Mouse (Mus musculus) spleen, embryonic (tissue): Measurements from ENCODE around the gene Ttll10.

Source experiments
- CTCF ChIA-PET: fragments of 350-600 bp; sonication (Branson Sonifier 250); formaldehyde crosslinking; loops from one replicate; lab custom pipeline; 2022; lab: Charles Lee

Gene Ttll10

DNA sequence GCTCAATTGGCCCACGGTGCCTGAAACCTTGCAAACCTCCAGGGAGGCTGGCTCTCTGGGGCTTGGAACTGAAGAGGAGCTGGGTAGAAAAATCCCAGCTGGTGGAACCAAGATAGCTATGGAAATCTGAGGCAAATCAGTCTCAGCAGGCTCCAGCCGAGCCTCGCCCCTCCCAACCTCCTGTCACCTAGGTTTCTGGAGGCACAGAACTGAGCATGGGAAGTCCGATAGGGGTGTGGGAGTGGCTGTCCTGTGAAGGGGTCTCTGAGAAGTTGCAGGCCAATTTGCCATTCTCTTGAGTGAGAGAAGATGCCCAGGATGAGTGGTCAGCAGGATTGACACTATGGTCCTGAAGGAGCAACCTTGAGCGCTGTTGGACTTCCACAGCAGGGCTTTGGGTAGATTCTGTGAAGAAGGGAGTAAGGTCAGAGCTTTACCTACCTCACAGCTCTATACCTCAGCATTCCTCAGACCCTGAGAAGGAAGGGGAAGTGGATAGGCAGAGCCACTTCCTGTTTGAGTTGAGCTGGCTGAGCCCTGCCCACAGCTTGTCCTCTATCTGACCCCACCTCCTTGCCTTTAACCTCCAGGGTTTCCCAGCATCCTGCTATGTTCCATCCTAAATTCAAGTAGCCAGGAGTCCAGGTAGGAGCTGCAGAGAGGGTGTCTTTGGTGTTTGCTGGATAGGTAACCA is 8.2 kb upstream of the Ttll10 start:
- CTCF ChIA-PET: interaction anchor here (0.7 to 1.0 kb wide), 3 partner anchors 42 to 132 kb away, joined by 3 to 28 read pairs (median 8); no protein-coding TSS in a partner anchor

DNA sequence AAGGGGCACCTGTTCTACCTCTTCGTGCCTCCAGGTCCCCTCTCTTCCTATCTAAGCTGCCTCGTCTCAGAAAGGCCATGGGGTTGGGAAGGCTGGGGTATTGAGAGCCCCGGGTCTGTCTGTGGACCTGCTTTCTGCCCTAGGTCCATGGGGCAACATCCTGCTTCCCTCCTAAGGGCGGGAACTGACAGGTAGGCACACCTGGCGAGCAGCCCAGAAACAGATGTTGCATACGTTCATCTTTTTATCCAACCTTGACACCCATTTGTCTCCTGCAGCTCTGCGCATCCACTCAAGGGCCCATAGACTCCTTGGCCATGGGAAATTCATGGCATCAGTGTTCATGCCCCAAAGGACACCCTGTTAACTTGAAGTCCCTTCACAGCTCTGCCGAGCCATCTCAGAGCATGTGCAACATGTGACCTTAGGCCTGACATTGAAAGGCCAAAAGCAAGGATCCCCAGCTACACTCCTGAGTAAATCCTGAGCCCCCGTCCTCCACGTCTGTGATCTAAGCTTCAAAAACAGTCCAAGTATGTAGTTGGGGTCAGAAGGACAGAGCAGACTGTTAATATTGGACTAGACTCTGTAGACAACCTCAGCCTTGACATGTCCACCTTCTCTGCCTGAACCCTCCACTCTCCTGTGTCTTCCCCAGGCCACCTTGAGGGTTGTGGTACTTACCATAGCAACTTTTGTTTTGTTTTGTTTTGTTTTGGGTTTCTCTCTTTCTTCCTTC is 6.1 kb upstream of the Ttll10 start:
- CTCF ChIA-PET: no interaction called here

DNA sequence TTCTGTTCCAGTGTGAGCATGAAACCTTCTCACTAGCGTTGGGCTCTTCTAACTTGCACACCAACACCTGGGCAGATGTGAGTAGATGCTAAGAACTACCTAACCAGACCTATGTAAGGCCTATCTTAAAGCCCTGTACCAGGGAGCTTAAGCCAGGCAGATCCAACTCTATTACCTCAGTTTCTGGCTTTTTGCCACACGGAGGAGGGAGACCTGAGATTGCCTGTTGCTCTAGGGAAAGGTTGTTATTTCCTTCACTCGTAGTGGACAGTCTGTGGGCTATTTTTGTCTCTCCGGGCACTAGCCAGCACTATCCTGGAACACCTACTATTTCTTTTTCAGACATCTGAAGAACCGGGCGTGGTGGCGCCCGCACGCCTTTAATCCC is 5.3 kb upstream of the Ttll10 start:
- CTCF ChIA-PET: no interaction called here

DNA sequence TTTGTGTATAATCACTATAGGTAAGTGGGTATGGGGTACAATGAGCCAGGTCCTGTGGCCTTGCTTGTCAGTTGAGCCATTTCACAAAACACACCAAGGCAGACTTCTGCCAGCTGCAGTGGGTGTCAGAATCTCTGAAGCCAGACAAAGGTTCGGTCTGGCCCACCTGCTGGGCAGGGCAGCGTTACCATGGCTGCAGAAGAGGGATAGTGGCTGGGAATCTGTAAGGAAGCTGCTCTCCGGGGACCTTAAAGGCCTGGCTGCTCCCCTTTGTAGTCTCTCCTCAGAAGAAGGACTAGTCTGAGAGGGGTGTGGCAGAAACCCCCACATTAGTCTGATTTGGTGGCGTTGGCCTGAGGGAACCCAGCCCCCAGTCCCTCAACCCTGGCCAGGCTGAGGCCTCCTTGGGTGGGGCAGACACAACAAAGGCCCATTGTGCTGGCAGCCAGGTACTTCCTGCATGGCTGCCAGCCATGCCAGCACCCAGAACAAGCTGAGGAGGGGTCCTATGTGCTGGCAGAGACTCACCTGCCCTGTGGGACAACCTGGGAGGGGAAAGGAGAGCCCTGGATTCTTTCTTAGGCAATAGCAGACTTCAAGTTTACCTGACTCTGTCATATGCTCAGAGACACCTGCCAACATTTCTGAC is 4.8 kb upstream of the Ttll10 start:
- CTCF ChIA-PET: no interaction called here

DNA sequence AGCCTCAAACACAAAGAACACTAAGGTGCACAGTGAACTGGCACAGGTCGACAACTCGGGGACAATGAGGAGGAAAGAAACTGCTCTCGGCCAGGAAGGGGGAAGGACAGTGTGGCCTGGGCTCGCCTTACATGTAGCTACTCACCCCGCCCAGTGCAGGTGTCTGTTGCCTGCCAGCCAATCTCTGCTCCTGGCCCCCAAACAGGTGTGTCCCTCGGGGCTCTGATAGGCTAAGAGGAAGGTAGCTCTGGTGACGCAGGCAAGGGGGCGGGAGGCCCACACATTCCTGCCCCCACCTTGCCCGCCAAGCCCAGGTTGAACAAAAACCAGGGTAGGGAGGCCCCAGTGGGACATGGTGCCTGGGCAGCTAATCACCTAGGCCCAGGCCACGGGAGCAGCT is 499 bp upstream of the Ttll10 start:
- CTCF ChIA-PET: no interaction called here

DNA sequence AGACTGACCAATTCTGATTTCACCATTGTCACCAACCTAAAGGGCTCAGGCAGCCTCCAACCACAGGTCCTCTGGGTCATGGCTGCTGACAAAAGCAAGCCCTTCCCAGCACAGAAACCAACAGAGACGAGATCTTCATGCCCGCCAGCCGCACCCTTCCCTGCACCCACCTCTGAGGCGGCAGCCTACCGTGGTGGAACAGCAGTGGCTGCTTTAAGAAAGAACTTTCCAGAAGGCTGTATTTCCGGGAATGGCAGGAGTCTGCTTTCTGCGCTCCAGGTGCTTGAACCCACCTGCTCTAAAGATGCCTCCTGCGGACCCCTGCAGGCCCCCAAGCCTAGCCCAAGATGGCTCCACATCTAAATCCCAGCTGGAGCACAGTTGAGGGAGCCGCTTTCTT is 388 bp downstream of the Ttll10 start:
- CTCF ChIA-PET: no interaction called here

DNA sequence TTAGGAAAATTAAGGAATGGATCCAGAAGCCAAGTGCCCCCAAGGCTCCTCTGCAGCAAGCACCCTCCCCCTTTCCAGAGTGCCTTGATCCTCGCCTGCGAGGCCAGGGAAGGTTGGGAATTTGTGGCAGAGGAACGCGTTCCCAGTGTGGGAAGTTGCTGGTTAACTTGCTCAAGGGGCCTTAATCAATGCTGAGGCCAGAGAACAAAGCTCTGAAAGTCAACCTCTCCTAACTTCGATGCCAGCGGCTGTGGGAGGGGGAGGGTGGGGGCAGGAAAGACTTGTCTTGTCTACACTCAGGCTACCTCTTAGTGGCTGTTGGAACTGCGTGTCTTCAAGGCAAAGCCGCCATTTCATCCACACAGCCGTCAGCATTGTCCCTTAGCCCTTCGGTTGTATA is 1.5 kb downstream of the Ttll10 start:
- CTCF ChIA-PET: no interaction called here

DNA sequence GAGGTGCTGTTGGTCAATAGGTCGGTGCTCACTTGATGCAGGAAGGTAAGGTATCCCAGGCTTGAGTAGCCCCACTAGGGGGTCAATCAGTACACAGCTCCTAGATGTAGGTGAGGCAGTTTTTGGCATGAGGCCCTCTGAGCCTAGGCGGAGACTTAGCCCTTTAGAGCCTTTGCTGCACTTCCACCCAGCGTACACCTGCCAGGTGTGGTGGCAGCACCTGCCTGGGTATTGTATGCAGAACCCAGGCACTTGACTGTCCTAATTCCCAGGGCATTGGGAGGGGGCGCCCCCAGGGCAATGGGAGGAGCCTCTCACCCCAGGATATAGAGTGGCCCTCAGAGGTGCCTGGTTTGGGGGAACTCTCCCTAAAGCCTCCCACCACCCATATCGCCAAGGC is 4.0 kb downstream of the Ttll10 start:
- CTCF ChIA-PET: no interaction called here

DNA sequence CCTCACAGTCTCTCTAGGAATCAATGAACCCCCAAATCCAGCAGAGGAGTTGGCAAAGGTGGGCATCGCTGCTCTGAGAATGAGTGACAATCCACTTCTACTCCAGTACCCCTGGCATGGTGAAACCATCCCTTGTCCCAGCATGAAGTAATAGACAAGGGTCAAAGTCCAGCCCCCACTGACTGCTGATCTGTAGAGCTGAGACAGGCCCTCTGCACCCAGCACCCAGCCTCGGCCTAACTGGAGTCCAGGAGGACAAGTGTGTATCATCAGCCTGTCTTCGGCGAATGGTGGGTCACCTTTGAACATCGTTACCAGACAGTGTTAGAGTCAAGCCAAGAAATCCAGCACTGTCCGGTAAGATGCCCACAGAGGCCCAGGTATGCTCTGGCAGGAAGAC is 4.6 kb downstream of the Ttll10 start:
- CTCF ChIA-PET: interaction anchor here (0.6 kb wide), 1 partner anchor 51 kb away, joined by 3 read pairs; no protein-coding TSS in a partner anchor

DNA sequence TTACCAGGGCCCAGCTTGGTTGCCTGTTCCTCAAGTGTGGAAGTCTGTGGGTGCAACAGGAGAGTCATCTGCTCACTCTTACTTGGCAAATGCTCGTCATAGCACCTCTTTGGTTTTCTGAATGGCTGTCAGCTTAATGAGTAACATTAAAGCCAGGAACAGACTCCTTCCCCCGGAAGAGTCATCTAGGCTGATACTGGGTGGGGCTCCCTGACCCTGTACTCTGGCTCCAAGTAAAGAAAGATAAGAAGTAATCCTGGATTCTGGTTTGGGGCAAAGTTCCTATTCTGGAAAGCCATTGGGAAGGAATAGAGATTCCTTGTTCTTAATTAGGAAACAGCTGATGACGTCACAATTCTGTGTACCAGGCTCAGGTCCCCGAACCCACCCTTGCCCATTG is 5.1 kb downstream of the Ttll10 start:
- CTCF ChIA-PET: interaction anchor here (0.6 kb wide), 1 partner anchor 52 kb away, joined by 3 read pairs; no protein-coding TSS in a partner anchor

DNA sequence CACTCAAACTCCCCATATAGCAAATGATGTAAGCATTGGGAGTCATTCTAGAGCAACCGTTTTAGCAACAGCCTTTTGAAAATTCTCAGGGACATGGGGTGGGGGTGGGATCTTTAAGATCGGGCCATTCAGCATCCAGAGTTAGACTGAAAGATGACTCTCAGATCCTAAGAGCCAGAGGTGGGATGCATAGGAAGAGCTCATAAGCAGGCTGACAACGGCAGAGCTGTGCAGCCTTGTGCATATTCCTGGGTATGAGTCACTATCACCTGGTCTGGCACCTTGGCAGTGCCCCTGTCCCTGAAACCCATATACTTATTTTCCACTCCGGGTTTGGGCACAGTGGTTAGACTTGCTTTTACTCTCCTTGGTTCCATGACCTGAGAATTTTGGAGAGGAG is 6.1 kb downstream of the Ttll10 start:
- CTCF ChIA-PET: no interaction called here

DNA sequence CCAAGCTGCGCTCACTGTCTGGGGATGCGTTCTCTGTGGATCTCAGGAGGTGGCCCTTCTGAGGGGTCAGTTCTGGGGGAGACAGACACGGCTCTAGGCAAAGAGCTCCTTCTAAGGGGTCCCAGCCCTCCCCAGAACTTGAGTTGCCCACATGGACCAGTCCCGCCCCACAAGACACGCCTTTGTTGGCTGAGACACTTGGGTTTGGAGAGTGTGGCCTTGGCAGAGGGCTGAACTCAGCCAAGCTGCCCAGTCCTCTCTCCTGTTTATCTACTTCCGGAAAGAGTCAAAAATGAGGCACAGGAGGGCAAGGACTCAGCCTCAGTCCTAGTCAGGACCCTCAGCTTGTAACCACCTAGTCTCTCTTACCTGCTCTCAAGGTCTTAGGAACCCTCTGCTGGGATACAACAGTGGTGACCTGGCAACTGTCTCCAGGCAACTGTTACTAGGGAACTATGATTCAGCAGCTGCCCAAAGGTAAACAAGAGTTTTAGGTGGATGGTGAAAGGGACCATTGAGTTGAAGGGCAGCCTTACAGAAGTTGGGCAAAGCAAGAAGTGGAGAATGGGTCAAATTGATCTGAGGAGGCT is 8.7 kb downstream of the Ttll10 start:
- CTCF ChIA-PET: no interaction called here

DNA sequence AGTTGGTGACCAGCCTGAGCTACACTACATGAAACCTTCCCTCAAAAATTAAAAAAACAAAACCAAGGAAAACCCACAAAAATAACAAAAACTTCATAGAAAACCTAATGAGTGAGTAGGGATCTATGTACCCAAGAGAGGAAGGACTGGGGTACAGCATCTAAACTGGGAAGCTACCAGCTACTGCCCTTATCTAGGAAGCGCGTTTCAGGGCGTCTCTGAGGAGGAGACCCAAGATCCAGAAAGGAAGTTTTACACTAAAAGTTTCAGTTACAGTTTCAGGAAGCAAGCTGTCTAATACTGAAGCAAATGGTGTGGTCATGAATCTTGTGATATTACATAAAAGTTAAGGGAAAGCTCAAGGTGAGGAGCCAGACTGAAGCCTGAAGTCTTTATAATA is 9.4 kb downstream of the Ttll10 start:
- CTCF ChIA-PET: no interaction called here

DNA sequence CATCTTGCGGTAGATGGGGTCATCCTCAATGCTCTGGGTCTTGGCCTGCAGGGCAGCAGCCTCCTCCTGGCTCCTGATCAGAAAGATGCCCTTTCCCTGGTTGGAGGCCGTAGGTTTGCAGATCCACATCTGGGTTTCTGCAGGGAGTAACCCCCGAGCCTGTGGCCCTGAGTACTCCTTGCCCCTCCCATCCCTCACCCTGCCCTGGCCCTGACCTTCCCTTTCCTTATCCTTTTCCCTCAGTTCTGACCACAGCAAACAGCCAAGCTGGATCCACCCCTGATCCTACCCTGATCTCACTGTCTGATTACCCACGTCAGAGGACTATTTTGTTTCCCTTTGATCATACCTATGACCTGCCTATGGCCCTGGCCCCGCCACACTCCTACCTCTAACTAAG is 14.5 kb downstream of the Ttll10 start:
- CTCF ChIA-PET: no interaction called here

DNA sequence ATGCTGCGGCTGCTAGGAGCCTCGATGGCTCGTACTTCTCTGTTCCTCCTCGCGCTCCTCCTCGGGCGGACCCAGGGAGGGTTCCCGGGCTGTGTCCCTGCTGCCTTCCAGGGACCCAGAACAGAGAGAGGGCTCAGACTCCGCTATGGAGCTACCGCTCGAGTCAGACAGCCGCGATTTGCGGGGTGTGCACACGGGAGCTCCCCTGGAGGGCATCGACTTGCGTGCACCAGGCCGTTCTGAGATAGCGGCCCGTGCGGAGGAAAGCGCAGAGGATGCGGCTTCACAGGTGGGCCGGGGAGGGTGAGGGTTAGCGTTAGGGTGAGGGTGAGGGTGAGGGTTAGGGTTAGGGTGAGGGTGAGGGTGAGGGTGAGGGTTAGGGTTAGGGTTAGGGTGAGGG is 24.3 kb downstream of the Ttll10 start:
- CTCF ChIA-PET: interaction anchor here (0.9 kb wide), 1 partner anchor 37 kb away, joined by 3 read pairs; no protein-coding TSS in a partner anchor

DNA sequence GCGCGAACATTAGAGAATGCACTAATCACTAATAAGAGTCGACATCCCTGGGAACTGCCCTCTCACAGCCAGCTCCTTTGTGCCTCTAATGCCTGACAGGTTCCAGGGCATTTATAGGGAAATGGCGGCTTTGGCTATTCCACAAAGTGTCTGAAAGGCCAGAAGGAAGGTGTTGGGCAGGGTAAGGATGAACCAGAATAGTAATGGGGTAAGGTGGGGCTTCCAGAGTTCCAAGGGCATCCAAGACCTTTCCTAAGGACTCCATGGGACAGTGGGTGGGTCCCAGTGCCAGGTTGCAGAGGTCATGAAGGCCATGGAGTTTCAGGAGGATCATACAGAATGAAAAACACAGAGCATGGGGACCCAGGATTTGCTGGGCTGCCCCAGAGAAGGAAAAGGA is 24.9 kb downstream of the Ttll10 start:
- CTCF ChIA-PET: no interaction called here

DNA sequence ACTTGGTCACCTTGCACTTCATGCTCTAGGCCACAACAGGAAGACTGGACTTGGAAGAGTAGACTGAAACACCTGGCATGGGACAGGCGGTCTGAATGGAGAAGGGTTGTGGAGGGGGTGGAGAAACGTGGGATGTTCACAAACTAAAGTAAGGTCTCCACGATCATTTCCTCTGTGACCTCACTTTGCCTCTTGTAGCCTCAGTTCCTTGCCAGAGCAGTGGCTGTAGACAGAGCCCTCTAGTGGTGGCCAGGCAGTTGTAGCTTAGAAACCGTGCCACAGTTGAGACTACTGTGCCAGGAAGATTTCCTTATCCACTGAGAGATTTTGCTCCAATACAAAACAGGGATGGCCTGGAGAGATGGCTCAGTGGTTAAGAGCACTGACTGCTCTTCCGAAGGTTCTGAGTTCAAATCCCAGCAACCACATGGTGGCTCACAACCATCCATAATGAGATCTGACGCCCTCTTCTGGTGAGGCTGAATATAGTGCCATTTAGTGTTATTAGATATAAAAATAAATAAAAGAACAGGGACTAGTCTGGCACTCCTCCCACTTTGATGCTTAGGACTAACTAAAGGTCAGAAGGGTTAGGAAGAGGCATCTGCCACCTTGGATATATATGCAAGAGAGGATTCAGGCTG is 25.6 kb downstream of the Ttll10 start:
- CTCF ChIA-PET: no interaction called here

DNA sequence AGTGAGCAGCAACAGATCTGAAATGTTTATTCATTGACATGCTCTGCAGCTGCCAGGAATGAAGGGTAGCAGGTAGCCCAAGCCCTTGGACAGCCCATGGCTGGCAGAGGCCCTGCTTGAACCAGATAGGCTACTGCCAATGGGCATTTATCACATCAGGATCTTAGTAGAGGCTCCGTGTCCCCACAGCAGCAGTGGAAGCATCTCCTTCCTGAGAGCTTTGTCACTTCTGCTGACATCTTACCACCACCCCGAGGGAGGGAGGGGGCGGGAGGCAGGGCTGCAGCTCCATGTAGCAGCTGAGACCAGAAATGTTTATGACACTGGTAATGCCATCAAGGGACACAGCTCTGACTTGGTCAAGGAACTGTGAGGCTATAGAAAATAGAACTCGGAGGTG is 26.4 kb downstream of the Ttll10 start:
- CTCF ChIA-PET: interaction anchor here (0.5 kb wide), 1 partner anchor 78 kb away, joined by 3 read pairs; no protein-coding TSS in a partner anchor

DNA sequence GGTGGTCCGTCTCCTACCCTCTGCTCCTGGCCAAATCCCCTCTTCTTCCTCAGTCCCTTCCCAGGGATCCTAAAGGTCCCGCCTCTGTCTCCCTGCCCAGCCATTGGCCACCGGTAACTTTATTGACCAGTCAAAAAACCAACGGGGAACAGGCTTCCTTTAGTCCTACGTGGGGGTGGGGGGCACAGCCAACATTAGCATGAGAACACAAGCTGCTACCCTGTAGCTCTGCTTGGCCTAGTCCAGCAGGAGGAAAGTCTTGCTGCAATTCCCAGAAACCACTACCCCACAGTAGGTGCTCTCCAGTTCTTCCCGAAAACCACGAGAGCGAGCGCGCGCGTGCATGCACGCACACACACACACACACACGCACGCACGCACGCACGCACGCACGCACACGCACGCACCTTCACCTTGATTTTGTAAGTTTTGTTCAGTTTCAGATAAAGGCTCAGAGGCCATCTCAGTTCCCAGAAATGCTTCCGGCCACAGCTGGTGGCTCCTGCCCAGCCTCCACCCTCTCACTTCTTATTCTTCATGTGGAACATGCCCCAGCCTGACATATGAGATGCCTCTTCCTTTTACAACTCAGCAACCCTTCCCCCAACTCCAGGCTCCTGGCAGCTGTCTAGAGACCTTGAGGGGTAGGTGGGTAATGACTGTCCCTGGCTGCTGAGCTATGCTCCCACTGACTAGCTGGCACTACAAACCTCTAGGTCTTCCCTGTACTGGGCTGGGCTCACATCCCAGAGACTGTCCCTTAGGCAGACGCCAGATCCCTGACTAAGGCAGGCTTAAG is 27.4 kb downstream of the Ttll10 start:
- CTCF ChIA-PET: interaction anchor here (0.6 kb wide), 1 partner anchor 1107 kb away, joined by 3 read pairs; no protein-coding TSS in a partner anchor

DNA sequence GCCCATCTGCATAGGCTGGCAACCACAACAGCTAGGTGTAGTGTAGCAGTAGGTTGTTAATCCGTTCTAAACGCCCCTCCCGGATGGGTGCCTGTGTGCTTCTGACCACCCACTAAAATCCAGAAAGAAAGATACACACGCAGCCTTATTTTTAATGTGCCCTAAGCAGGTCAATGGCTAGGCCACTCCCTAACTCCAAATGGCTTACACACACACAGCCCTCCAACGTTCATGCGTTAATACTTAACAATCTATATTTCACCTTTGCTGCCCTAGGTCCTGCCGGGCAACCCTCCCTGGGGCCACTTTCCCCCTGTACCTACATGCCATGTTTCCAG is 28.0 kb downstream of the Ttll10 start:
- CTCF ChIA-PET: no interaction called here

DNA sequence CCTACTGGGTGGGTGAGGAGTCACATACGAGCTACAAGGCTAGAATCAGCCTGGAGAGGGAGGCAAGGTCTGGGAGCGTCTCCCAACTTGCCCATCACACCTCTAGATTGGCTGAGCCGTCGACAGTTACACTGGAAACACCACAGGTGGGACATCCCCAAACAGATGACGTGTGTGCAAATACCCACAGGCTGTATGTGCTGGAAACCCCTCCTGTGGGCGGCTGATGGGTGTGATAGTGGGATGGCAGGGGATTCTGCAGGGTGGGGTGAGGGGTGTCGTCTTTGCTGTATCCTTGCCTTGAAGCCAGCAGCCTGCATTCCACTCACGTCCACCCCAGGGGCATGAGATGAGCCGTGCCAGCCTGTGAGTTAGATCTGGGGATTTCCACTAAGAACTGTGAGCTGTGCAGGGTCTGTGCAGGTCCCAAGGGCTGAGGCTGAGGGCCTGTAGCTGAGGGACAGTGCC is 28.5 kb downstream of the Ttll10 start:
- CTCF ChIA-PET: no interaction called here
